Comparison of ENCODE assay signal across 15 mouse cellular contexts in the genomic region with DNA sequence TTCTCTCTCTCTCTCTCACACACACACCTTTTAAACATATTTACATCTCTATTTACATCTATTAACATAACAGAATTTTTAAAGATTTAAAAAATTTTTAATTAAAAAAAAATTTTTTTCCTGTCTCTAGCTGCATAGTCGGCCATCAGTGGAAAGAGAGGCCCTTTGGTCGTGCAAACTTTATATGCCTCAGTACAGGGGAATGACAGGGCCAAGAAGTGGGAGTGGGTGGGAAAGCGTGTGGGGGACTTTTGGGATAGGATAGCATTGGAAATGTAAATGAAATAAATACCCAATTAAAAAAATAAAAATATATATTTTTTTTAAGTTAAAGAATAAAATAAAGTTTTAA. TPM values are rescaled to one million over a fixed set of nuclear protein-coding genes. Genes with fewer than 3 reads are reported as not detected.
DNase-seq lines count a peak whose midpoint lies in the region; ATAC-seq and TF ChIP-seq lines count a peak whose summit lies in the region.
"Not testable (repeated sequence)": the region's sequence is repeated elsewhere in the genome, so short reads cannot be mapped to it uniquely, and the experiment has no call there.
"Had no signal": no experiment of that assay in that cellular context is flagged by ENCODE, and none has a peak within 500 bp of the region (broad histone marks: within the 10 kb centered on the region; RNA-seq: fewer than 3 reads in every experiment).

No protein-coding gene starts in this region.

- H3K9me3 ChIP-seq in CH12.LX (replicated peaks; ENCODE audit: low read length); forebrain, embryonic 14.5 days (replicated peaks; ENCODE audit: control insufficient read depth, low read length); heart, embryonic 15.5 days (replicated peaks); hindbrain, embryonic 15.5 days; kidney, embryonic 15.5 days (replicated peaks); limb, embryonic 15.5 days; midbrain, embryonic 13.5 days; neural tube, embryonic 13.5 days: not testable (repeated sequence)

- H3K4me3 ChIP-seq in CH12.LX (replicated peaks in 1 of 3; ENCODE audit: low read depth in 2 of 3, low read length in 2 of 3, poor library complexity in 1 of 3); forebrain, embryonic 14.5 days (ENCODE audit: low read depth, low read length); heart, embryonic 15.5 days; hindbrain, embryonic 15.5 days; kidney, embryonic 15.5 days (replicated peaks); limb, embryonic 15.5 days; midbrain, embryonic 13.5 days (replicated peaks); neural tube, embryonic 13.5 days: not testable (repeated sequence)

- not testable (repeated sequence) for H3K4me2 ChIP-seq in CH12.LX (ENCODE audit: insufficient read depth, low read depth, poor library complexity, severe bottlenecking); forebrain, embryonic 14.5 days (ENCODE audit: low read length); heart, embryonic 15.5 days; midbrain, embryonic 13.5 days (replicated peaks)
- peak overlapping the region; percentile 27 for H3K4me2 ChIP-seq in hindbrain, embryonic 15.5 days
- peak overlapping the region; percentile 35; the same call in 1 of the 2 replicates for H3K4me2 ChIP-seq in kidney, embryonic 15.5 days
- 0 out of 2 replicates have a peak overlapping the region, but pooled peaks have one; percentile 10 for H3K4me2 ChIP-seq in limb, embryonic 15.5 days
- 0 out of 2 replicates have a peak overlapping the region, but pooled peaks have one; percentile 16 for H3K4me2 ChIP-seq in neural tube, embryonic 13.5 days

- dilution Hi-C loops in CH12.LX (cut with MboI; ENCODE audit: extremely low pct_ligation_motif_present, extremely low pct_unique_long_range_greater_than_20kb, low sequenced_read_pairs), result not testable (repeated sequence)

- not testable (repeated sequence) for TF ChIP-seq RAD21 in CH12.LX (IDR thresholded peaks at IDR 0.05; ENCODE audit: low read depth, low read length)

- not testable (repeated sequence) for TF ChIP-seq CTCF in CH12.LX (conservative IDR thresholded peaks at IDR 0.05 in 1 of 2, IDR thresholded peaks at IDR 0.05 in 1 of 2; ENCODE audit: low read depth in 2 of 2, low read length in 2 of 2)

- not testable (repeated sequence) for H3K4me1 ChIP-seq in CH12.LX (ENCODE audit: control insufficient read depth in 1 of 2, insufficient read depth in 2 of 2); forebrain, embryonic 14.5 days (ENCODE audit: control insufficient read depth, insufficient read depth, low read length); heart, embryonic 15.5 days (replicated peaks); kidney, embryonic 15.5 days; limb, embryonic 15.5 days
- H3K4me1 ChIP-seq in hindbrain, embryonic 15.5 days (replicated peaks), result peaks cover 20% of the 10 kb centered on the region
- peaks cover 14% of the 10 kb centered on the region; the same call in 1 of the 2 replicates for H3K4me1 ChIP-seq in midbrain, embryonic 13.5 days (replicated peaks)
- peaks cover 17% of the 10 kb centered on the region for H3K4me1 ChIP-seq in neural tube, embryonic 13.5 days (replicated peaks)

- not testable (repeated sequence) for DNase-seq in CH12.LX (ENCODE audit: extremely low read depth); forebrain, embryonic 14.5 days (ENCODE audit: low spot score)

- ATAC-seq in forebrain, embryonic 14.5 days, result peak; percentile 14; the same call in 1 of the 2 replicates
- not testable (repeated sequence) for ATAC-seq in heart, embryonic 15.5 days (replicated peaks; ENCODE audit: insufficient number of reproducible peaks, insufficient read depth, low FRiP score, low read depth); kidney, embryonic 15.5 days (replicated peaks; ENCODE audit: low FRiP score); limb, embryonic 15.5 days (ENCODE audit: insufficient number of reproducible peaks, low FRiP score, low TSS enrichment, low read depth); neural tube, embryonic 13.5 days (ENCODE audit: low read depth)
- ATAC-seq in hindbrain, embryonic 15.5 days (ENCODE audit: low FRiP score, low read depth), result peak; percentile 31; the same call in 1 of the 2 replicates
- peak; percentile 46; the same call in 1 of the 2 replicates for ATAC-seq in midbrain, embryonic 13.5 days

- not testable (repeated sequence) for H3K36me3 ChIP-seq in CH12.LX (replicated peaks in 1 of 2; ENCODE audit: control insufficient read depth in 1 of 2, insufficient read depth in 1 of 2, low read length in 1 of 2); forebrain, embryonic 14.5 days (ENCODE audit: control insufficient read depth, insufficient read depth, low read length); heart, embryonic 15.5 days; hindbrain, embryonic 15.5 days; kidney, embryonic 15.5 days; limb, embryonic 15.5 days; midbrain, embryonic 13.5 days; neural tube, embryonic 13.5 days

- not testable (repeated sequence) for TF ChIP-seq POLR2A in CH12.LX (IDR thresholded peaks at IDR 0.05; ENCODE audit: low read depth, low read length)

- not testable (repeated sequence) for H3K79me2 ChIP-seq in CH12.LX (replicated peaks; ENCODE audit: control insufficient read depth, extremely low read depth, insufficient read depth, poor library complexity, severe bottlenecking)

- WGBS in forebrain, embryonic 14.5 days, result 39% methylated on average over 3 of the region's 3 CpGs
- 42% methylated on average over 3 of the region's 3 CpGs for WGBS in heart, embryonic 15.5 days
- 38% methylated on average over 3 of the region's 3 CpGs for WGBS in hindbrain, embryonic 15.5 days
- WGBS in kidney, embryonic 15.5 days, result 33% methylated on average over 3 of the region's 3 CpGs
- 32% methylated on average over 3 of the region's 3 CpGs for WGBS in limb, embryonic 15.5 days
- WGBS in midbrain, embryonic 13.5 days, result 35% methylated on average over 3 of the region's 3 CpGs
- WGBS in neural tube, embryonic 13.5 days, result 43% methylated on average over 3 of the region's 3 CpGs

- in situ Hi-C loops in CH12.LX (cut with MboI; ENCODE audit: low pct_ligation_motif_present, low pct_unique_long_range_greater_than_20kb, low sequenced_read_pairs), result not testable (repeated sequence)

- H3K27ac ChIP-seq in CH12.LX (ENCODE audit: insufficient read depth, low read depth); forebrain, embryonic 14.5 days (ENCODE audit: low read depth, low read length); kidney, embryonic 15.5 days: not testable (repeated sequence)
- H3K27ac ChIP-seq in heart, embryonic 15.5 days, result peak overlapping the region; percentile 99
- H3K27ac ChIP-seq in hindbrain, embryonic 15.5 days (replicated peaks), result peak overlapping the region; percentile 65; the same call in 1 of the 2 replicates
- H3K27ac ChIP-seq in limb, embryonic 15.5 days, result peak overlapping the region; percentile 17; the same call in 1 of the 2 replicates
- peak overlapping the region; percentile 35; the same call in 1 of the 2 replicates for H3K27ac ChIP-seq in midbrain, embryonic 13.5 days
- H3K27ac ChIP-seq in neural tube, embryonic 13.5 days (replicated peaks), result 0 out of 2 replicates have a peak overlapping the region, but pooled peaks have one; percentile 28

- H3K27me3 ChIP-seq in CH12.LX (replicated peaks); forebrain, embryonic 14.5 days (replicated peaks; ENCODE audit: control insufficient read depth, insufficient read depth, low read length); heart, embryonic 15.5 days; hindbrain, embryonic 15.5 days; kidney, embryonic 15.5 days; limb, embryonic 15.5 days; midbrain, embryonic 13.5 days; neural tube, embryonic 13.5 days: not testable (repeated sequence)

- not testable (repeated sequence) for H3K9ac ChIP-seq in CH12.LX (ENCODE audit: insufficient read depth, low read depth); forebrain, embryonic 14.5 days (ENCODE audit: low read length); heart, embryonic 15.5 days; hindbrain, embryonic 15.5 days; kidney, embryonic 15.5 days; limb, embryonic 15.5 days; midbrain, embryonic 13.5 days (replicated peaks); neural tube, embryonic 13.5 days

- TF ChIP-seq EP300 in CH12.LX (IDR thresholded peaks at IDR 0.05; ENCODE audit: low read length), result not testable (repeated sequence)

RNA-seq across cellular contexts. Expression of a gene that starts 7.7 kb away (rescaled TPM):
- total RNA-seq in CH12.LX (2012; rRNA removed) (0.50 and 0.85 TPM in 2 replicates), CH12.LX (2014; rRNA removed) (not detected in 2 replicates)
- polyA plus RNA-seq in CH12.LX (2012; ENCODE audit: insufficient read length, low read depth), result 0.47 and 1.2 TPM in 2 replicates
- polyA plus RNA-seq in forebrain, embryonic 14.5 days (2014; fragmentation: Nextera tagmentation; extraction: Ambion mirVana), result 22.2 and 24.1 TPM in 2 replicates
- 67.4 and 72.1 TPM in 2 replicates for polyA plus RNA-seq in heart, embryonic 15.5 days (2015; fragmentation: Nextera tagmentation; extraction: Ambion mirVana)
- polyA plus RNA-seq in hindbrain, embryonic 15.5 days (2015; fragmentation: Nextera tagmentation; extraction: Ambion mirVana), result 28.5 and 30.1 TPM in 2 replicates
- 109 and 115 TPM in 2 replicates for polyA plus RNA-seq in kidney, embryonic 15.5 days (2015; fragmentation: Nextera tagmentation; extraction: Ambion mirVana)
- polyA plus RNA-seq in limb, embryonic 15.5 days (2015; fragmentation: Nextera tagmentation; extraction: Ambion mirVana), result 57.5 and 60.6 TPM in 2 replicates
- 15.5 and 19.5 TPM in 2 replicates for polyA plus RNA-seq in midbrain, embryonic 13.5 days (2015; fragmentation: Nextera tagmentation; extraction: Ambion mirVana)
- polyA plus RNA-seq in neural tube, embryonic 13.5 days (2015; fragmentation: Nextera tagmentation; extraction: Ambion mirVana), result 29.2 and 35.4 TPM in 2 replicates

RNA-seq across cellular contexts. Expression of a gene that starts 55.6 kb away (rescaled TPM):
- total RNA-seq in CH12.LX (2012; rRNA removed) (not detected in 2 replicates), CH12.LX (2014; rRNA removed) (not detected in 2 replicates)
- polyA plus RNA-seq in CH12.LX (2012; ENCODE audit: insufficient read length, low read depth), result not detected in 2 replicates
- not detected in 2 replicates for polyA plus RNA-seq in forebrain, embryonic 14.5 days (2014; fragmentation: Nextera tagmentation; extraction: Ambion mirVana)
- polyA plus RNA-seq in heart, embryonic 15.5 days (2015; fragmentation: Nextera tagmentation; extraction: Ambion mirVana), result not detected in 2 replicates
- polyA plus RNA-seq in hindbrain, embryonic 15.5 days (2015; fragmentation: Nextera tagmentation; extraction: Ambion mirVana), result not detected in 2 replicates
- 0.27 and 1.3 TPM in 2 replicates for polyA plus RNA-seq in kidney, embryonic 15.5 days (2015; fragmentation: Nextera tagmentation; extraction: Ambion mirVana)
- polyA plus RNA-seq in limb, embryonic 15.5 days (2015; fragmentation: Nextera tagmentation; extraction: Ambion mirVana), result 8.8 and 10.0 TPM in 2 replicates
- not detected in 2 replicates for polyA plus RNA-seq in midbrain, embryonic 13.5 days (2015; fragmentation: Nextera tagmentation; extraction: Ambion mirVana)
- not detected in 2 replicates for polyA plus RNA-seq in neural tube, embryonic 13.5 days (2015; fragmentation: Nextera tagmentation; extraction: Ambion mirVana)
- total RNA-seq: gastrocnemius, postnatal 25 days; layer of hippocampus, postnatal 25 days; left cerebral cortex, postnatal 10 days; megakaryocyte-erythroid progenitor cell, adult 5-6 weeks had no signal
- polyA plus RNA-seq: embryonic facial prominence, embryonic 12.5 days; inflammation-experienced regulatory T-cells, adult 6 months; liver, postnatal 0 days had no signal
